Mouse (Mus musculus) lung, postnatal 0 days (tissue): Measurements from ENCODE around the gene Pgrmc1.

Experiments
- CTCF ChIP-seq: IDR thresholded peaks from 2 replicates; pipeline ENCODE4 v1.5.1; 2016; ENCODE audit warnings: antibody characterized with exemption, mild to moderate bottlenecking
- EP300 ChIP-seq: IDR thresholded peaks from 2 replicates; pipeline ENCODE4 v1.6.1; 2016; ENCODE audit warnings: antibody characterized with exemption, mild to moderate bottlenecking, control low read depth

GRCm38 (mm10) chrX:36591539-36591938 lies 6.5 kb upstream of the Pgrmc1 start:
- no peak for TF ChIP-seq CTCF
- TF ChIP-seq EP300 = no peak
